Mouse (Mus musculus) liver (tissue): ENCODE data around the gene Rap1gds1.

ENCODE experiments used
- DNase-seq: peaks from one replicate; pipeline ENCODE4 v3.0.0-alpha.2; 2020; ENCODE audit warnings: mixed read lengths

The Rap1gds1 gene

DNA sequence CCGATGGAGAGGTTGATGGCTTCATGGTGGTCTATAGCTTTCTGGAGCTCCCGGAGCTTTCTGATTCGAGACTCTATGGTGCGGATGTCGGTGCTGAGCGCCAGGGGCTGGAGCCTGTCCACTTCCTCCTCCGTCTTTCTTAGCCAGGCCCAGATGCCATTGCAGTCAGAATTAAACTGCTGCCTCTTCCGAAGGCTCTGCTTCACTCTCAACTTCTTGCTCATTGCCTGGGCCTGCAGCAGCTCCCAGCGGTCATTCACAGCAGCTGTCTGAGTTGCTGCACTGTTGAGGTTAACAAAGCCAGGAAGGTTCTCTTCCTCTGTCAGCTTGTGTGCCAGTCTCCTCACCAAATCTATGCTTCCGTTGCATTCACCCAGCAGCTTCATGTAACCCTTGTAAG, 137.8 kb downstream of the Rap1gds1 start:
- no peak for DNase-seq

- DNase-seq = no peak
Measured at GRCm38 (mm10) chr3:138936780-138937179, 138.2 kb downstream of the Rap1gds1 start.

DNA sequence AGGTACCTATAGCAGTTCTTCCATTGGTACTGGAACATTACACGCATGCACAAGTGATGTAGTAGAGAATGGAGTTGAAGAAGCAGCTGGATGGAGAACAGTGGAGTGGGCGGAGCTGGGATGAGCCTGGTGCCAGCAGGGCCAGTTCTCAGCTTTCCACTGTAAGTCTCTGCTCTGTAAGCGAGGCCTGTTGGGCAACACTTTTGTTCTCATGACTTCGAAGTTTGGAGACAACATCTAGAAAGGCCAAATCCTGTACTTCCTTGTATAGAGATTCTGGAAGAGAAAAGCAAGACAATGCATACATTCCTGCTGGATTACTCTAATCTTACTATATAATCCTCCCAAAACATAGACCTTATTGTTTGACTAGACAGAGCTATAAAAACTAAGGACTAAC, 147.6 kb downstream of the Rap1gds1 start:
- DNase-seq = no peak

GRCm38 (mm10) chr3:138926161-138926560, 148.8 kb downstream of the Rap1gds1 start:
- no peak for DNase-seq

DNA sequence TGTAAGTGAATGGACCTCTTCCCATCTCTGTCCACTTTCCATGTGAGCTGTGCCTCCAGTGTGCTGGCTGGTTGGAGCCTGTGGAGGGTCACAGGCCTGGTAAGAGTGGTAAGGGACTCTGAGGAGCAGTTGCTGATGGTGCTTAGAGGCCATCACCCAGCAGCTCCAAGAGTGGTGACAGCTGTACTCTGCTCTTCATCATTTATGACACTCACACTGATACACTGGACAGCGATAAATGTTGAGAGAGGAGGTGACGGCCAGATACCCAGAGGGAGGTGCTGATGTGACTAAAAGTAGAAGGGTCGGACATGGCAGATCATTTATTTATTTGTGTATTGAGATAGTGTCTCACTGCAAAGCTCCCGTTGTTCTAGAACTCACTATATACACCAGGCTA, 156.8 kb downstream of the Rap1gds1 start:
- no peak for DNase-seq

GRCm38 (mm10) chr3:138917016-138917415, 158.0 kb downstream of the Rap1gds1 start:
- DNase-seq = no peak

DNA sequence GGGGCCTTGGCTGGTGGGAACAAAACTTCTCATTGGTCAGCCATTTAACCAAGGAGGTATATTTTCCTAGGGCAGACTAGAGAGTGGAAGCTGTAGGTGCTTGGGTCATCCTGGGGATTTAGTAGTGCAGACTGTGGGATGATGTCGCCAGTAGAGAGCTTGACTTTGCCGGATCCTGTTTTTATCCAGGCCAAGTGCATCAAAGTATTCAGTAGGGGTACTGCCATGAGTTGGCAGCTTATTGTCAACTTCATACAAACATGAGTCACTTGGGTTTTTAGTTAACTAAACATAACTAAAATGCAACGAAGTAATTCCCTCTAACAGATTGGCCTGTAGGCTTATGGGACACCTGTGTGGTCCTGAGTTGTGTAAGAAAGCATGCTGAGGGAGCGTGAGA, 158.4 kb downstream of the Rap1gds1 start:
- DNase-seq = no peak

- DNase-seq = no peak
Measured at GRCm38 (mm10) chr3:138914626-138915288, 160.2 kb downstream of the Rap1gds1 start.

GRCm38 (mm10) chr3:138912504-138912903, 162.5 kb downstream of the Rap1gds1 start:
- no peak for DNase-seq

- no peak for DNase-seq
Measured at GRCm38 (mm10) chr3:138909313-138909712, 165.7 kb downstream of the Rap1gds1 start.

DNA sequence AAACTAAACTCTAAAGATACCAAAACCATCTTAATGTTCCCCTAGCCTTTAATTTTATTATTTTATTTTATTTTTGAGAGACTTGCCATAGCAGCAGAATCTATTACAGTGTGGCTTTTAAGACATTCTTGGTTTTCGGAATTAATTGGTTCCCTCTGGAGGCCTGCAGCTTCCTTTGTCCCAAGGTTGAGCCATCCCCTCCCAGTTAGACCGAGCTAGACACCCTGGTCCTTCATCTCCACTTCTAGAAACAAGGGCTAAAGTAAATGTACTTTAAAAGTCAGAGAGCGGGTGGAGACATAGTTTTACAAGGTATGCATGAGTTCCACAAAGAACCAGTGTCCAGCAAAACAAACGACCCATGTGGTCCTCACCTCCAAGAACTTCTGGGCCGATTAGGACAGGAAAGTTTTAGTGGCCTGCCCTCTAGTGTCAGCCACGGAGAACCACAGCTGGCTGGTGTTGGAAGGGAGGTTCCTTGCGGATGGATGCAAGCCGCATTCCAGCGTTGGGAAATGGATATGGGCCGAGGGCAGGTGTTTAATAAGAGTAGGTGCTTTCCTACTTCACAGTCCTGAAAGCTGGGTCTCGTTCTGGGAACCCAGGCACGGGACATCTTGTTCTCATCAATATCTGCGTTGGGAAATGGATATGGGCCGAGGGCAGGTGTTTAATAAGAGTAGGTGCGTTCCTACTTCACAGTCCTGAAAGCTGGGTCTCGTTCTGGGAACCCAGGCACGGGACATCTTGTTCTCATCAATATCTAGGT, 168.7 kb downstream of the Rap1gds1 start:
- peak; percentile 57 for DNase-seq

GRCm38 (mm10) chr3:138905678-138906077, 169.3 kb downstream of the Rap1gds1 start:
- DNase-seq = no peak

GRCm38 (mm10) chr3:138900571-138901141, 174.3 kb downstream of the Rap1gds1 start:
- no peak for DNase-seq

DNA sequence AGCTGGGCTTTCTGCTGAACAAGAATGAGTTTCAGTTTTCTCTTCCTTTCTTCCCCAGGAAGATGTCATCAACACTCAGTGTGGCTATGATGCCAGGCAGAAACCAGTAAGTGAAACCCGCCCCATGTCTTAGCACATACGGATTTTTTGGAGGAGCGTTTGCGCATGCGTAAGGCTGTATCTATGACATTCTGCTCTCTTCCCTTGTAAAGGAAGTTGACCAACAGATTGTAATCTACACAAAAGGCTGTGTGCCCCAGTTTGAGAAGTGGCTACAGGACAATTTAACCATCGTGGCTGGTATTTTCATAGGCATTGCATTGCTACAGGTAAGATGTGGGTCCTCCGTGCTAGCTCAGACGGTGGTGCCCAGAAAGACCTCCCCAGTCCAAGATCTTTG, 176.9 kb downstream of the Rap1gds1 start:
- DNase-seq = no peak

GRCm38 (mm10) chr3:138897500-138897899, 177.5 kb downstream of the Rap1gds1 start:
- no peak for DNase-seq

- DNase-seq = no peak
Measured at GRCm38 (mm10) chr3:138893520-138893919, 181.5 kb downstream of the Rap1gds1 start.

DNA sequence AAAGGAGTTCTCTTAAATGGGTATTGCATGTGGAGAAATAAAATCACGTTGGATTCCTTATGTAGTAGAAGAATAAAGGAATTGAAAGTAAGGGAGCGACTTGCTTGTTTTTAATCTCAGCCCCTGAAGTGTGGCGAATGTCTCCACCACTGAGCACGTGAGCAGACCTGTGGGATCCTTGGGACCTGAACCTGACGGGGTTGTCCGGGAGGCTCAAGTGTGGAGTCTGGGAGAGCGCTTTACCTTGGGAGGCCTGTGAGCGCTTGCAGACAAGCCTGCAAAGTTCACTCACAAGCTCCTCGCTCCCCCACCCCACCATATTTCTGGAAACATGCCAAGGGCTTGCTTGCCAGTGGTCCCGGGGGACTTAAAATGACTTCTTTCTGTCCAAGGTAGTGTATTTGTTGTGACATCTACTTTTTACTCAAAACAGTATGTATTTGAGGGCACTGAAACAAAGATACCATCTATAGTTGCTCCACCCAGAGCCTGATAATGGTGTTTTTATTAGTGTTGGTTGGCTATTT, 185.2 kb downstream of the Rap1gds1 start:
- no peak for DNase-seq

- no peak for DNase-seq
Measured at GRCm38 (mm10) chr3:138889214-138889613, 185.8 kb downstream of the Rap1gds1 start.

GRCm38 (mm10) chr3:138886121-138886520, 188.9 kb downstream of the Rap1gds1 start:
- DNase-seq = no peak

- DNase-seq = no peak
Measured at GRCm38 (mm10) chr3:138881725-138882347, 193.2 kb downstream of the Rap1gds1 start.

GRCm38 (mm10) chr3:138880999-138881724, 193.8 kb downstream of the Rap1gds1 start:
- DNase-seq = no peak

- DNase-seq = no peak
Measured at GRCm38 (mm10) chr3:138877741-138878140, 197.3 kb downstream of the Rap1gds1 start.

GRCm38 (mm10) chr3:138876931-138877361, 198.1 kb downstream of the Rap1gds1 start:
- no peak for DNase-seq
